Mouse (Mus musculus): Measurements from ENCODE around the gene Dazap2. TPM values are rescaled to one million over a fixed set of nuclear protein-coding genes. Genes with fewer than 3 reads are reported as not detected.

The Dazap2 gene
- 253 and 254 TPM in 2 replicates for polyA plus RNA-seq (2014; fragmentation: Nextera tagmentation; extraction: Ambion mirVana)

DNA sequence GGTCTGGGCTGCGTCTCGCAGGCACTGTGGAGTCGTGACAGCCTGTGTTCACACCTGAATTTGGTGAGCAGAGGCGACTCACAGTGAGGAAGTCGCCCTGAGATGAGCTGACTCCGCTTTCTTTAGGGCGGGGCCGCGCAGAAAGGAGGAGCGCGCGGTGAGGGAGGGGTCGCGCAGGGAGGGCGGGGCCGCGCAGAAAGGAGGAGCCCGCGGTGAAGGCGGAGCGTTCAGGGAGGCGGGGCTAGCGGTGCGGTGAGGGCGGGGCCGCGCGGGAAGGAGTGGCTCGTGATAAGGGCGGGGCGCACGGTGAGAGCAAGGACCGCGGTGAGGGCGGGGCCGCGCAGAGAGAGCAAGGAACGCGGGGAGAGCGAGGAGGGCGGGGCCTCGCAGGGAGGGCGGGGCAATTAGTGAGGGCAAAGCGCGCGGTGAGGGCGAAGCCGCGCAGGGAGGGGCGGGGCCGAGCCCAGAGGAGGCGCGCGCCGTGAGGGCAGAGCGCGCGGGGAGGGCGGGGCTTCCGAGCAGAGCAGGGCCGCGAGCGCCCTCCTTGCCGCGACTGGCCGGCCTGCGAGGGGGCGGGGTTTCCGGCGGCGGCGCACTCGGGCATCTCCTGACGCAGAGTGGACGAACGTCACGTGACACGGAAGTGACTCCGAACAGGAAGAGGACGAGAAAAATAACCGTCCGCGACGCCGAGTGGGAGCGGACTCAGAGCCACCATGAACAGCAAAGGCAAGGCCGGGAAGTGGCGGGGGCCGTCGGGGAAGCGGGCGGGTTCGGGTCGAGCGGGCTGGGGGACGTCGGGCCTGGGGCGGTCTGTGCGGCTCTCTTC lies at the start of gene Dazap2:
TSS of gene Dazap2 (plus strand) at position 354 of the 829 bp plus-strand sequence.
- peak; percentile 89 for ATAC-seq (ENCODE audit: insufficient number of reproducible peaks, insufficient read depth, low FRiP score, low read depth)
- peak within 1 kb of the TSS; percentile 59 to 95 for H3K4me3 ChIP-seq (ENCODE audit: control insufficient read depth in 1 of 2, insufficient read depth in 1 of 2, low read depth in 1 of 2, low read length in 2 of 2)
- peak within 1 kb of the TSS; percentile 78 for H3K4me2 ChIP-seq (ENCODE audit: low read length)

DNA sequence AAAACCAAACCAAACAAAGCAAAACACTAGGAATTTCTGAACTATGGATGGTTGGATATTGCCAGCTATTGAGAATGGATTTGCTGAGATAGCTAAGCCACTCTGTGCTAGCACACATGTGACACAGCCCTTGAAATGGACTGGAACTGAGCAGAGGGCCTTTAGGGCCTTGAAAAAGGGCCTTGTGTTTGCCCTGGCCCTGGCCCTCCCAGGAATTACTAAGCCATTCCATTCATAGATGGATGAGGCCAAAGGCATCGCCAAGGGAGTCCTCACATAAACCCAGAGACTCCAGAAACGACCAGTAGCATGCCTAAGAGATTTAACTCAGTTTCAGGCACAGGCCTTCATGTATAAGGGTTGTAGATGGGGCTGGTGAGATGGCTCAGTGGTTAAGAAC lies 48.6 kb upstream of the Dazap2 start:
- Histone ChIP-seq H3K27ac (replicated peaks in 1 of 2; ENCODE audit: control insufficient read depth in 1 of 2, insufficient read depth in 1 of 2, low read depth in 2 of 2, low read length in 2 of 2) (no peak overlapping the region), H3K9me3 (ENCODE audit: control insufficient read depth, low read length) (no peaks in the 10 kb centered on the region), H3K9ac (ENCODE audit: low read length) (no peak overlapping the region), H3K27me3 (ENCODE audit: control insufficient read depth, insufficient read depth, low read length) (no peaks in the 10 kb centered on the region), H3K4me2 (ENCODE audit: low read length) (no peak overlapping the region), H3K36me3 (ENCODE audit: control insufficient read depth, insufficient read depth, low read length) (no peaks in the 10 kb centered on the region), H3K4me1 (ENCODE audit: control insufficient read depth in 2 of 2, insufficient read depth in 2 of 2, low read length in 2 of 2) (no peaks in the 10 kb centered on the region), H3K4me3 (ENCODE audit: control insufficient read depth in 1 of 2, insufficient read depth in 1 of 2, low read depth in 1 of 2, low read length in 2 of 2) (no peak overlapping the region)
- ATAC-seq (ENCODE audit: insufficient number of reproducible peaks, insufficient read depth, low FRiP score, low read depth), result no peak
- 67% methylated on average over 2 of the region's 2 CpGs for WGBS

More for the DNA sequence above, at the start of gene Dazap2:
- H3K27me3 ChIP-seq (ENCODE audit: control insufficient read depth, insufficient read depth, low read length), result no peaks in the 10 kb centered on the region
- H3K4me1 ChIP-seq (ENCODE audit: control insufficient read depth in 2 of 2, insufficient read depth in 2 of 2, low read length in 2 of 2), result peaks cover 8 to 16% of the 10 kb centered on the region in 2 experiments
- H3K27ac ChIP-seq (replicated peaks in 1 of 2; ENCODE audit: control insufficient read depth in 1 of 2, insufficient read depth in 1 of 2, low read depth in 2 of 2, low read length in 2 of 2), result peak within 1 kb of the TSS; percentile 82 to 99
- under 1% methylated on average over 92 of the region's 99 CpGs for WGBS
- peaks cover 33% of the 10 kb centered on the region for H3K36me3 ChIP-seq (ENCODE audit: control insufficient read depth, insufficient read depth, low read length)
- H3K9ac ChIP-seq (ENCODE audit: low read length), result peak within 1 kb of the TSS; percentile 97
- H3K9me3 ChIP-seq (ENCODE audit: control insufficient read depth, low read length), result no peaks in the 10 kb centered on the region

DNA sequence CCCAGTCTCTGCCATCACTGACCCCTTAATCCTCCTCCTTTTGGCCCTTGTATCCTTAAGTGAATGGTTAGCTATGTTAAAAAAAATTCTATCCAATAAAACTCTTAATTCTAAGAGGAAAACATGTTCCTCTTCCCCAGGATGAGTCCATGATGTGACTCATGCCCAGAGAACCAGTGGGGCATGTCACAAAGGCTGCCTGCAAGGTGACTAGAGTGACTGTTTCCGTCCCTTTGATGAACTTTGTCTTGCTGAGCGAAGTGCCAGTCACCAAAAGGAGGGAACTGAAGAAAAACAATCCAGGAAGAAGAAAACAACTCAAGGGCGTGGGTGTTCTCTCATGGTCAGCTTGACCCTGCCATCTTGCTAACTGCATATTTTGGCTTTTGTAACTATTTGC lies 45.9 kb upstream of the Dazap2 start:
- H3K4me2 ChIP-seq (ENCODE audit: low read length), result no peak overlapping the region
- H3K27me3 ChIP-seq (ENCODE audit: control insufficient read depth, insufficient read depth, low read length), result no peaks in the 10 kb centered on the region
- no peak overlapping the region for H3K4me3 ChIP-seq (ENCODE audit: control insufficient read depth in 1 of 2, insufficient read depth in 1 of 2, low read depth in 1 of 2, low read length in 2 of 2)
- peaks cover 6 to 11% of the 10 kb centered on the region in 2 experiments for H3K4me1 ChIP-seq (ENCODE audit: control insufficient read depth in 2 of 2, insufficient read depth in 2 of 2, low read length in 2 of 2)
- H3K36me3 ChIP-seq (ENCODE audit: control insufficient read depth, insufficient read depth, low read length), result no peaks in the 10 kb centered on the region
- H3K9ac ChIP-seq (ENCODE audit: low read length), result no peak overlapping the region
- ATAC-seq (ENCODE audit: insufficient number of reproducible peaks, insufficient read depth, low FRiP score, low read depth), result no peak
- no peak overlapping the region for H3K27ac ChIP-seq (replicated peaks in 1 of 2; ENCODE audit: control insufficient read depth in 1 of 2, insufficient read depth in 1 of 2, low read depth in 2 of 2, low read length in 2 of 2)
- no peaks in the 10 kb centered on the region for H3K9me3 ChIP-seq (ENCODE audit: control insufficient read depth, low read length)
- 65% methylated on average over 3 of the region's 3 CpGs for WGBS

DNA sequence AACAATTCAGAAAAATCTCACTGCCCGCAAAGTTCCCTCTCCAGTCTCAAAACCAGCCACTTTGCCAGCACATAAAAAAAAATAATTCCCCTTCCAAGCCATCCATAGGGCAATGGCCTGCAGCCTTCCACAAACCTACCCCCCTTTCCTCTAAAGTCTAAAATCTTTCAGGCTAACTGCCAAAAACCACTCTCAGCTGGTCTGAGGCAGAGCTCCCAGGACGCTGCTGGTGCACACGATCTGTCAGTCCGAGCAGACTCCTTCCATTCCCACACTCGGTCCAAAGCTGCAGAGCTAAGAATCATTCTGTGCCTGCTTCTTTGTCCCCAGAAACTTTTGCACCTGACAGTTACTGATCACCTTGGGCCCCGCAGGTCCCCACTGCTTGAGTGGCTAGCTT lies 41.2 kb upstream of the Dazap2 start:
- Histone ChIP-seq H3K4me3 (ENCODE audit: control insufficient read depth in 1 of 2, insufficient read depth in 1 of 2, low read depth in 1 of 2, low read length in 2 of 2) (no peak overlapping the region), H3K4me2 (ENCODE audit: low read length) (peak overlapping the region; percentile 22; the same call in 1 of the 2 replicates), H3K27me3 (ENCODE audit: control insufficient read depth, insufficient read depth, low read length) (no peaks in the 10 kb centered on the region), H3K27ac (replicated peaks in 1 of 2; ENCODE audit: control insufficient read depth in 1 of 2, insufficient read depth in 1 of 2, low read depth in 2 of 2, low read length in 2 of 2) (peak overlapping the region; percentile 15 to 42; a peak in 2 of 4 replicates), H3K36me3 (ENCODE audit: control insufficient read depth, insufficient read depth, low read length) (0 out of 2 replicates have a peak, but pooled peaks cover 12% of the 10 kb centered on the region), H3K9me3 (ENCODE audit: control insufficient read depth, low read length) (no peaks in the 10 kb centered on the region), H3K9ac (ENCODE audit: low read length) (peak overlapping the region; percentile 18; the same call in 1 of the 2 replicates), H3K4me1 (ENCODE audit: control insufficient read depth in 2 of 2, insufficient read depth in 2 of 2, low read length in 2 of 2) (peaks cover 6 to 14% of the 10 kb centered on the region in 2 experiments)
- peak; percentile 35; the same call in 1 of the 2 replicates for ATAC-seq (ENCODE audit: insufficient number of reproducible peaks, insufficient read depth, low FRiP score, low read depth)
- 17% methylated on average over 6 of the region's 6 CpGs for WGBS

DNA sequence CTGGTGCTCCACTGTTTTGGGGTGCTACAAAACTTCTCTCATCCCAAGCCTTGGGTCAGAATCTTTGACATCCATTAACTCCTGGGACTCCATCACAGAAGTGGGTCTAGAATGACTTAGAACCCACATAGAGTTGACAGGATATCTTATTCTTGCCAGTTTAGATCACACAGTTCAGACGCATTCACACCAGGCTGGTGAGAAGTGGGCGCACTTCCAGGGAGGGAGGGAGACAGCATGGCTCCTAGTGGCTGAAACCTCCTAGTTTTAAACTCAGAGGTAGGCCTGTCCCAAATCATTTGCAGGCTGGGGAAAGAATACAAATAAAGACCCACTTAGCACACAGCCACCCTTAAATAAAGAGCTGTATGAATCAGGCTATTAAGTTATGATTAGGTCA lies 40.8 kb upstream of the Dazap2 start:
- no peak overlapping the region for H3K4me3 ChIP-seq (ENCODE audit: control insufficient read depth in 1 of 2, insufficient read depth in 1 of 2, low read depth in 1 of 2, low read length in 2 of 2)
- H3K27me3 ChIP-seq (ENCODE audit: control insufficient read depth, insufficient read depth, low read length), result no peaks in the 10 kb centered on the region
- peak overlapping the region; percentile 15 to 42; a peak in 2 of 4 replicates for H3K27ac ChIP-seq (replicated peaks in 1 of 2; ENCODE audit: control insufficient read depth in 1 of 2, insufficient read depth in 1 of 2, low read depth in 2 of 2, low read length in 2 of 2)
- peak overlapping the region; percentile 22; the same call in 1 of the 2 replicates for H3K4me2 ChIP-seq (ENCODE audit: low read length)
- no peaks in the 10 kb centered on the region for H3K9me3 ChIP-seq (ENCODE audit: control insufficient read depth, low read length)
- H3K36me3 ChIP-seq (ENCODE audit: control insufficient read depth, insufficient read depth, low read length), result 0 out of 2 replicates have a peak, but pooled peaks cover 12% of the 10 kb centered on the region
- H3K4me1 ChIP-seq (ENCODE audit: control insufficient read depth in 2 of 2, insufficient read depth in 2 of 2, low read length in 2 of 2), result peaks cover 6 to 14% of the 10 kb centered on the region in 2 experiments
- WGBS, result 54% methylated on average over 2 of the region's 2 CpGs
- no peak for ATAC-seq (ENCODE audit: insufficient number of reproducible peaks, insufficient read depth, low FRiP score, low read depth)
- H3K9ac ChIP-seq (ENCODE audit: low read length), result peak overlapping the region; percentile 18; the same call in 1 of the 2 replicates

GRCm38 (mm10) chr15:100575366-100575765 lies 39.8 kb upstream of the Dazap2 start:
- H3K4me2 ChIP-seq (ENCODE audit: low read length), result no peak overlapping the region
- H3K4me1 ChIP-seq (ENCODE audit: control insufficient read depth in 2 of 2, insufficient read depth in 2 of 2, low read length in 2 of 2), result peaks cover 6 to 14% of the 10 kb centered on the region in 2 experiments
- H3K36me3 ChIP-seq (ENCODE audit: control insufficient read depth, insufficient read depth, low read length), result peaks cover 20% of the 10 kb centered on the region; the same call in 1 of the 2 replicates
- H3K9ac ChIP-seq (ENCODE audit: low read length), result no peak overlapping the region
- no peak overlapping the region for H3K27ac ChIP-seq (replicated peaks in 1 of 2; ENCODE audit: control insufficient read depth in 1 of 2, insufficient read depth in 1 of 2, low read depth in 2 of 2, low read length in 2 of 2)
- no peaks in the 10 kb centered on the region for H3K27me3 ChIP-seq (ENCODE audit: control insufficient read depth, insufficient read depth, low read length)
- no peak for ATAC-seq (ENCODE audit: insufficient number of reproducible peaks, insufficient read depth, low FRiP score, low read depth)
- WGBS, result 80% methylated on average over 12 of the region's 12 CpGs
- H3K9me3 ChIP-seq (ENCODE audit: control insufficient read depth, low read length), result no peaks in the 10 kb centered on the region
- H3K4me3 ChIP-seq (ENCODE audit: control insufficient read depth in 1 of 2, insufficient read depth in 1 of 2, low read depth in 1 of 2, low read length in 2 of 2), result no peak overlapping the region

GRCm38 (mm10) chr15:100576392-100576791 lies 38.8 kb upstream of the Dazap2 start:
- 91% methylated on average over 6 of the region's 6 CpGs for WGBS

More at GRCm38 (mm10) chr15:100576392-100576791, 38.8 kb upstream of the Dazap2 start:
- peaks cover 24% of the 10 kb centered on the region; the same call in 1 of the 2 replicates for H3K36me3 ChIP-seq (ENCODE audit: control insufficient read depth, insufficient read depth, low read length)
- no peak overlapping the region for H3K4me2 ChIP-seq (ENCODE audit: low read length)
- ATAC-seq (ENCODE audit: insufficient number of reproducible peaks, insufficient read depth, low FRiP score, low read depth), result no peak
- no peak overlapping the region for H3K9ac ChIP-seq (ENCODE audit: low read length)
- H3K27ac ChIP-seq (replicated peaks in 1 of 2; ENCODE audit: control insufficient read depth in 1 of 2, insufficient read depth in 1 of 2, low read depth in 2 of 2, low read length in 2 of 2), result no peak overlapping the region
- peaks cover 6 to 14% of the 10 kb centered on the region in 2 experiments for H3K4me1 ChIP-seq (ENCODE audit: control insufficient read depth in 2 of 2, insufficient read depth in 2 of 2, low read length in 2 of 2)
- no peaks in the 10 kb centered on the region for H3K9me3 ChIP-seq (ENCODE audit: control insufficient read depth, low read length)
- no peak overlapping the region for H3K4me3 ChIP-seq (ENCODE audit: control insufficient read depth in 1 of 2, insufficient read depth in 1 of 2, low read depth in 1 of 2, low read length in 2 of 2)
- H3K27me3 ChIP-seq (ENCODE audit: control insufficient read depth, insufficient read depth, low read length), result no peaks in the 10 kb centered on the region

Data from heart, embryonic 14.5 days (tissue).